1 mouse cellular context compared by ENCODE assay signal in the genomic region with DNA sequence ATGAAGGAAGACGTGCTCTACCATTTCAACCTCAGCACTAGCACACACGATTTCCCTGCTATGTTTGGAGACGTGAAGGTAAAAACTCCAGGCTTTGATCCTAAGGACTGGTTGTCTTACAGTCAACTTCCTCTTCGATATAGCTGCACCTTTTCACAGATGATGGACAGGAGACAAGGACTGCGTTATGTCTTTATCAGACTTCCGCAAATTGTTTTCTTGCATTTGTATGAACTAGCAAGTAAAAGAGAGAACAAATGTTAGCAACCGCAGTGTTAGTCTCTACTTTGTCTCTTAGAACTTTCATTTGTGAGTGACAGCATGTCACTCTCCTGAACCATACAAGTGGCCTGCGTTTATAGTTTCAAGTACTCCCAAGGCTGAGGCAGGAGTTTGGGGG.
TF ChIP-seq lines count a peak whose summit lies in the region.

No protein-coding gene starts in this region.

TF ChIP-seq in MEL, 35 proteins besides CTCF, POLR2A, EP300 and RAD21 (continued from another document):
- no peak for TF ChIP-seq MEF2A (IDR thresholded peaks at IDR 0.05; ENCODE audit: extremely low read depth, insufficient replicate concordance, low read depth, low read length, poor library complexity, severe bottlenecking)
- 0 out of 2 replicates have a peak, but pooled peaks have one; percentile 38 for TF ChIP-seq TBP (IDR thresholded peaks at IDR 0.05; ENCODE audit: low read depth, low read length)
- TF ChIP-seq USF1 (IDR thresholded peaks at IDR 0.05; ENCODE audit: low read depth, low read length) = no peak
- TF ChIP-seq ZNF384 (IDR thresholded peaks at IDR 0.05; ENCODE audit: low read depth, low read length) = no peak
- TF ChIP-seq JUND (IDR thresholded peaks at IDR 0.05; ENCODE audit: low read depth, low read length) = no peak
- no peak for TF ChIP-seq MXI1 (IDR thresholded peaks at IDR 0.05; ENCODE audit: low read depth, low read length)
- no peak for TF ChIP-seq MYC (IDR thresholded peaks at IDR 0.05; ENCODE audit: low read depth, low read length)
- no peak for TF ChIP-seq CHD1 (IDR thresholded peaks at IDR 0.05; ENCODE audit: low read depth, low read length)
- TF ChIP-seq RCOR1 (IDR thresholded peaks at IDR 0.05; ENCODE audit: low read depth, low read length) = peak; percentile 54; the same call in 1 of the 2 replicates
- TF ChIP-seq GATA1 (IDR thresholded peaks at IDR 0.05; ENCODE audit: low read depth, low read length) = peak; percentile 83
- no peak for TF ChIP-seq E2F4 (IDR thresholded peaks at IDR 0.05; ENCODE audit: borderline replicate concordance, low read depth, low read length)
- no peak for TF ChIP-seq MYB (IDR thresholded peaks at IDR 0.05; ENCODE audit: low read depth, low read length)
- TF ChIP-seq TAL1 (IDR thresholded peaks at IDR 0.05; ENCODE audit: low read length) = no peak
